Mouse (Mus musculus): ENCODE measurements at regions not wholly inside any gene's neighbourhood (a gene's known extent, or its start where the extent isn't known, plus 50 kb on each side); places are given as distances from the start of the nearest gene placed in this dataset.

DNA sequence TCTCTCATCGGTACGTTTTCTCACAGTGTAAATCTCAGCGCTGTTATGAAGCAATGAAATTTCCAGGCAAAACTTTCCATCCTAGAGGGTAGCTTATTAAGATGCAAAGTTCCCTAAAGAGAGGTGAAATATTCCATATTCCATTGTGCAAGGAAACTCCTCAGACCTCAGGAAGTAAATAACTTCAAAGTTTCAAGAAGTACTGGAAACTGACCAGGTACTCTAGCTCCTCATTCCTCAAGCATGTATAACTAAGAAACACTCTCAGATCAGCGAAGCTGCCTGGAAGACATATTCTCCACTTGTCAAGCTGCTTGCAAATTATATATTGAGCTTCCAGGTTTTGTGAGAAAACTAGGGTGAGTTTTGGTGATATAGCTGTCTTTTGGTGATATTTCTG, 279.8 kb upstream of the Mad2l1 start:
- DNase-seq, result peak; percentile 18

DNA sequence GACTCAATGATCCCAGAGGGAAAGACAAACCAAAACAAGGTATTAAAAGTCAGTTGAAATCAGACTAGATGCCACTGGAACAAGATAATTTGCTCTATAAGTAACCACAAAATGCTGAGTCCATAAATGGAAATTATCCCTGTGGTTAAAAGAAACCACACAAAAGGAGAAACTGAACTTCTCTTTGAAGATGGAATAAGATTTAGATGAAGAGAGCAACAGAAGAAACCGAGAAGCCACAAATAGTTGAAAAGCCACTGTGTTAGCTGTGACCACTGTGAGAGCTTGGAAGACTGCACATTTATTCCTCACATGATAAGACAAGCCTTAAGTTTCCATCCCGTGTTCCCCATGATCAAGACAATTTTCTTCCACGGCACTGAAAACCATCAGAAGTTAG, 271.8 kb upstream of the Mad2l1 start:
- no peak for DNase-seq

DNA sequence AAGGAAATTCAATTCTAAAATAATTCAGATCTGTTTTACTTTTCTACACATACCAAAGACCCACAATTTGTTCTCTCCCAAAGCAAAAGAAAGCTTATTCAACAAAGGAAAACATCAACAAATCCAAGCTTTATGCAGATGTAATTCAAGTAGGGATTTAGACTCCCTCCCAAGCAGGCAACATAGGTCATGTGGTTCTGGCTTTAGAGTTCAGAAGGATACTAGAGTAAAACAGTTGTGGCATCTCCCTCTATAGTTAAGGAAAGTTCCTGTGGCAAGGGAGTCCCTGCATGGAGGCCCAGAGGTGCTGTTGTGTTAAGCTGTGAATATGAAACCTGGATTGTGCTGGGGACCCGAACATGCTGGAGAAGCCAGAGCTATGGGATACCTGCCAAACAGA, 271.3 kb upstream of the Mad2l1 start:
- DNase-seq, result no peak

DNA sequence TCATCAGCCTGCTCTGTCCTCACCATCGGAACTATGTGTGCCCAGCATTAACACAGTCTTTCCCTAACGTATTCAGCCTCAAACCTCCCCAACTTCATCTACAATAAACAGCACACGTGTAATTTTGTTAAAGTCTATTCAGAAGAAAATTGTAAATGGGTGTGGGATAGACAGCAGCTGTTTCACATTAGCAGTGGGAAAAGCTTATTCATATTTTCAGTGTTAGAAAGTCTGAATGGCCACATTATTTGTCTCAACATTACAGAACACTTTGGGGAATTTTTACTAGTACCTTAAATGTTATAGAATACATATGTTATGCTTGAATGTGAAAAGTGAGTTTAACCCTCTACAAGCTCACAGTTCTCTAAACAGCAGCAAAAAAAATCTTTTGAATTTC, 266.8 kb upstream of the Mad2l1 start:
- no peak for DNase-seq

DNA sequence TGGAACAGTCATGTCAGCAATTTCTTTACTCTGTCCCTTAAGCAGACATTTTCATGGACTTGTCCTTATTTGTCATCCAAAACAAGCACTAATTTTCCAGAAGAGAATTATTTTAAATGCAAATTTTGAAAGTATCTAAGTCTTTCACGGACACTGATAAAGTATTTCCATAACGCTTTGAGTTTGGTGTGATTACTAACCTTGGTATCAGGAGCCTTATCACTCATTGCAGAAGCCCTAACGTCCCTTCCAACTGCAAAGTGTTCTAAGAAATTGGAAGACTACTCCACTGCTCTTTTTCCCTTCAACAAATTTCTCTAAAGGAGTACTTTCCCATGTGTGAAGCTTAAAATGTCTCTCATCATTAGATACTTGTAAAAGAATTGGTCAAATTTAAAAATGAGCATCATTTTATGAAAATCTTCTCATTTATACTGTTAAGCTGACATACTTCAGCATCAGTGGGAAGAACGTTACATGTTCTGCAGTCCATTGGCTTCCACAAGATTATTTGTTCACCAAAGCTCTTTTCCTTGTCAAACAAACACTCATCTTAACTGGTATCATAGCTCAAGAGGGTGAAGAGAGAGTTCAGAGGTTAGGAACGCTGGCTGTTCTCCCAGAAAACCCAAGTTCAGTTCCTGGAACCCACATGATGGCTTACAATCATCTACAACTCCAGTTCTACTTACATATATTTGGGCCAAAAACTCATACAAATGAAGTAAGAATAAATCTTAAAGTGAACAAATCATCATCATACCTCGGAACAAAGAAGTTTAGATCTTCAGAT, 263.6 kb upstream of the Mad2l1 start:
- peak; percentile 87 for DNase-seq

DNA sequence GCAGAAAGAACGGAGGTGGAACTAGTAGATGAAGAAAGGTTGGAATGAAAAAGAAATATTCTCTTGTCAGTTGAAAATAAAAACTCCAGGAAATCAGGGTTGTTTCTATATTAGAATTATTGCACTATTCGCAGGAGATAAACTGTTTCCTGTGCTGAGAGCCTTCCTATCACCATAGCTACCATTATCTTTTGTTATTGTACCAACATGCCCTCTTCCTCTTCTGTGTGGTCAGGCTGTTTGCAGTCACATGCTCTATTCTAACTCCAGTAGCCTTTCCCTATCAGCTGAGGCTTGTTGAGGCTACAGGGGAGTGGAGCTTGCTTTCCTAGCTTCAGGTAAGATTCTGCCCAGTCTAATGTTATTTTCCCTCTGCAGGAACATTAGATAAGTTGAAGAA, 263.0 kb upstream of the Mad2l1 start:
- no peak for DNase-seq

DNA sequence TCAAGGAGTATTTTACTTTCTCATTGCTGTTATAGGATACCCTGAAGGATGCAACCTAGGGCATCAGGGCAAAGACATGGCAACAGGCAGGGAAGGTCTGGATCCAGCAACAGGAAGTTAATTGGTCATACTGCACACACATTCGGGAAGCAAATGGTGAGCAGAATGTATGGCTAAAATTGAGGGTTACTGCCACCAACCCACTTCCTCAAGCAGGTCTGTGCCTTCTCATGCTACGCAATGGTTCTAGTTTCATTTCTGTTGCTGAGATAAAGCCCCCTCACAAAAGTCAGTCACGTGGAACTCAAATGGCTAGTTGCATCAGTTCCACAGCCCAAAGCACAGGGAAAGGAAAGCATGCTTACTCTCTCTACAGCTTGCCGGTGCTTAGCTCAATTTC, 260.5 kb upstream of the Mad2l1 start:
- DNase-seq, result no peak

DNA sequence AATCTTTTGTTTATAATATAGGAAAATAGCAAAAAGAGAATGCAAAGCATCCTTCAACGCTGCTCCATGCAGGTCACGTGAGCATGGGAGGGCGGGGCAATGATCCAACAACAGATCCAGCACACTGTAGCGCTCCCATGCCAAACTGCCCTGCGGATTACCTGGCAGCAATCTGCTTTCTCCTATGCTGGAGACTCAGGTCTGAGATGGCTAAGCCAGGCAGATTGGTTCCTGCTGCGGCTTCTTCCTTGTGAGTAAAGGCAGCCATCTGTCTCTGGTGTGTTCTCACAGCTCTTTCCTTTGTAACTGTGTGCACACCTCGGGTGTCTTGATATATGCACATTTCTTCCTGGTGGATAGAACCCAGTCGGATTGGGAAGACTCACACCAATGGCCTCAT, 254.5 kb upstream of the Mad2l1 start:
- no peak for DNase-seq

DNA sequence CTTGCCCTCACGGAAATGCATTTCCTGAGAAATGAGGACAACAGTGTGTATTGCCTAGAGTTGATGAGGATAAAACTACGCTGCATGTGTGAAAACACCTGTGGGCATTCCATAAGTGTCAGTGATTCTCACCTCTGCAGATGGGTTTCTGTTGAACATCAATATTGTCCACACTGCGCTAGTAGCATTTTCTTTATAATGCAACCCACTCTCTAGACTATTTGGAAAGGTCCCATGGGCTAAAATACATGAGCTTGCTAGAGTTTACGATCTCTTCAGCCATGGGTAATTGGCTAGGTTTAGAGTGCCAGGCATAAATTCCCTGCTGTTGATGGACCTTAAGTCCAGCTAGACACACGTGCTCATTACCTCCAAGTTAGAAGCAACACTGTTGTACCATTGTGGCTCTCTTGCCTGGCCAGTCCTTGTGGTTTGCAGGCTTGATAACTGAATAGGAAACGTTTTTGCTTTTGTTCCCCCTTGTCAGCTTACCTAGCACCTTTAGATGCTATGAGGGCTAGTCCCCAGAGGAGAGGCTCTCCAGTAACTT, 252.5 kb upstream of the Mad2l1 start:
- no peak for DNase-seq

DNA sequence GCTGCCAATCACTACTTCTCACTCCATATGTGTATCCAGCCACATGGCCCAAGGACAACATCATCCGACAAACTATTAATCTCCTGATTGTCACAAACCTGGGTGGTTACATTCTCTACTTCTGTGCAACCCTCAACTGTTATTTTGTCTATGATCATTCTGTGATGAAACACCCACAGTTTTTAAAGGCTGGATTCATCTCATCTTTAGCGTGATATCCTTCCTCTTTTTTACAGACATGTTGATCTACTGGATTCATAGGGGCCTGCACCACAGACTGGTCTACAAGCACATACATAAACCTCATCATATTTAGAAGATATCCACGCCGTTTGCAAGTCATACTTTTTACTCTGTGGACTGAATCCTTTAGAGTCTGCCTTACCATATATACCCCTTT, 251.7 kb upstream of the Mad2l1 start:
- DNase-seq, result no peak

DNA sequence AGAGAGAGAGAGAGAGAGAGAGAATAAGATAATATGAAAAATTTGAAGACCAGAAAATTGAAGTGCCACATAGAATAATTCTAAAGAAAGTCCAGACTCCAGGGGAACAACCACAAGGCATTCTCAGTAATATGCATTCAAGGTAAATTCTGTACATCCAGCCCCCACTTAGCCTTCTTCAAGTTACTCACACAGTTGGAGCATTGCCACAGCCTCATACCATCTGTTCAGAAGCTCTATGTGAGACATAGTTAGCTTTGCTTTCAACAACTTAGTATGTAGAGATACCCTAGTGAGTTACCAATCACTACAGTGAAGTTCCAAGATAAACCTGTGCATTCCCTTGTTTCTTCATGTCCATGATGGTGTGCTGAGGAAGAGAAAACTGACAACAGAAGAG, 247.6 kb upstream of the Mad2l1 start:
- DNase-seq, result no peak

DNA sequence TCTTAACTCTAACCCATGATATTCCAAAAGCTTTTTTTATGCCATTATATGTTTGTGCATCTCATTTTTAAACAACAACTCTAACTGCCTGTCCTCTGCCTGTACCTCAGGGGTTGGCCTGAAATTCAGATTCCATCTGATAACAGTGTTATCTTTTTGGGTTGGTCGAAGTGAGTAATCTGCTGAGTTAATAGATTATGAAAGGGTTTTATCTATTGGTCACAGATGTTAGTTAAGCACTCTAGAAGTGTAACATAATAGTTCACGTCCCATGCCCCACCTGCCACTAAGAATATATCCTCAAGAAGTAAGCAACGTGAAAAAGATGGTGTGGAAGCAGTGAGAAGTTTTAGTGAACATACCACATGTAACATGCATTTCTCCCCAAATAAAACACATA, 246.0 kb upstream of the Mad2l1 start:
- no peak for DNase-seq

DNA sequence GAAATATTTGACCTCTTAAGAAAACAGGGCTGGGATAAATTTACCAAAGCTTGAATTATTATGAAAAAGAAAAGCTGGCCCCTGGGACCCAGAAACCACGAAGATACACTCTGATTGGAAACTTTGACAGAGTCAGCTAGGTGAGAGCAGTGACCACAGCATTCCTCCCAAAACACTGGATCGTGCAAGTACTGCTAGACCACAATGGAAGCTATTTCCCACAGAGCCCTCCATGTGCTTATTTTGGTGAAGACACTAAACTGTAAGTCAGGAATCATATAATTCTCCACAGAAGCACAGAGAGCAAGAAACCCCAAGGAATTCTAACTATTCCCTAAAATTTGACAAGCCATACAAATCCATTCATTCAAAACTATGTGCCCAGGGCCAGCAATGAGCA, 243.6 kb upstream of the Mad2l1 start:
- DNase-seq, result no peak

DNA sequence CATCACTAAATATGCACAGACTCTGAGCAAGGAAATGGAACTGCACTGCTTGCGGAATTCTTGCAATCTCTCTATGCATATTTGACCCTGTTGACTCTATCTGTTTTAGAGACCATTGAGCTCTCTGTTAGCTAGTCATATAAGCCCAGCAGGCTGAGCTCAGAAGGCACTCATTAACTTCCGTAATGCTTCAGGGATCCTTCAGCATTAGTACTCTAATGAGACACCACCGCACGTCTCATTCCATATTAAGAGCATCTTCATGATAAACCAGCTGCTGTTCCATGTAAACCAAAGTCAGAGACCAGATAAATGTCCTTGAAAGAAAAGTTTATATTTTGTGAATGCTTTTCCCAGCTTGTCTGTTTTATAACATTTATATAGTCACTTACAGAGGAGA, 237.1 kb upstream of the Mad2l1 start:
- no peak for DNase-seq

DNA sequence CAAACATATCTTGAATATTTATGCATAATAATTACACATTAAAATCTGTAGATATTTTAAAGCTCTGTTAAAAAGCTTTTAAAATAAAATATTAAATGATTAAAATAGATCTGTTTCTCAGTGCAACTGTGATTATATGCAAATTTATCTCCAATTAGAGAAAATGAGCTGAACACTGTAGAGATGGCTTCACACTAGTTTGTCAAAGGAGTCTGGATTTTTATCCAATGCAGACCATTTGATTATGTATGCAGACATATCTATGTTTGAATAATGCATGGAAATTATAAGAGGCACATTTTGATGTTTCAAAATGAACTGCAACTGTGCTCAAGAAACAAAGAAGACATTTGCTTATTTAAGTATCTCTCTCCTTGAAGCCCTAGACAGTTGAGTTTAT, 235.0 kb upstream of the Mad2l1 start:
- DNase-seq, result no peak

DNA sequence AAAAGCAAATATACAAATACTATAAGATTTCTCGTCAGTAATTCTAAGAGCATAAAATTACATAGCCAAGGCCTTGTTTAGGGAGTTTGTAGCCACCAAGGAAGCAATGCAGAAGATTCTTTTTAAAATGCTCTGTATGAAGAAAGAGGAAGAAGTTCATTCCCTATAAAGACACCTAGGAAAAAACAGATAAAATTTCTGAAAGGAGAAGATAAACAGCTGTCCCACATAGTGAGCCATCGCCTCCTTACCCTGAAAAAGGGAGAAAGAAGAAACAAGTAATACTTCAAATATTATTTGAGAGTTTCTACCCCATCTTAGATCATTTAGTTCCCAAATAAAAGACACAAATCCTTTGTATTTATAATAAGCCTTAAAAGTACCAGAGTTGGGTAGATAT, 190.3 kb upstream of the Mad2l1 start:
- no peak for DNase-seq

DNA sequence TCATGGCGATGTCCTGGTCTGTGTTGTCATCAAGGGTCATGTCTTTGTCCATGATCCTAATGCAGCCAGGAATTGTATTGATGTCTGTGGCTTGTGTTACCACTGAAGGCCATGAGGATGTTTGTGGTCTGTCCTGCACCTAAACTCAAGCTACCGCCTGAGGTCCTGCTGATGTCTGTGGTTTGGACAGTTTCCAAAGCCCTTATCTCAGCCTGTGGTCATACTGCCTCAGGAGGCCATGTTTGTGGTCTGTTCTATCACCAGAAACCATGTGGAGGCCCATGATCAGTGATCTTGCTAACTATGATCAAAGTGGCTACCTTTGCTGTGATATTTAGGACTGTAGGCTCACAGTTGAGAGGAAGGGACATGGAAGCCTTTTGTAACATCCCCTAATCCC, 187.8 kb upstream of the Mad2l1 start:
- no peak for DNase-seq

DNA sequence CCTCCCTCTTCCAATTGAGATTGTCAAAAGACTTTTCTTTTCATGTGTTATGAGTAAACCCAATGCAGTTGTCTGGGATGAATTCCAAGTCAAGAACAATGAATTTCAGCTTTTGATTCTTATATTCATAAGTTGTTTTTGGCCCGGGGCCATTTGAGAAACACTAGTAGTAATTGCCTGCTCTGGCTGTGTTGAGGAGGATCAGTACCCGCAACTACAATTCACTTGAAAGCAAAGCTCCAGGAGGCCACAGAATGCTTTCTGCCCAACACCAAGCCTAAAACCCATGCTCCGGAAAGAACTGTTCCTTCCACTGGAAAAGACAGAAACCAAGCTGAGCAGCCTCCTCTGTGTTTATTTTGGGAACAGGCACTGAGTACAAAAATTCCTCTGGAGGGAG, 174.1 kb upstream of the Mad2l1 start:
- DNase-seq, result no peak

DNA sequence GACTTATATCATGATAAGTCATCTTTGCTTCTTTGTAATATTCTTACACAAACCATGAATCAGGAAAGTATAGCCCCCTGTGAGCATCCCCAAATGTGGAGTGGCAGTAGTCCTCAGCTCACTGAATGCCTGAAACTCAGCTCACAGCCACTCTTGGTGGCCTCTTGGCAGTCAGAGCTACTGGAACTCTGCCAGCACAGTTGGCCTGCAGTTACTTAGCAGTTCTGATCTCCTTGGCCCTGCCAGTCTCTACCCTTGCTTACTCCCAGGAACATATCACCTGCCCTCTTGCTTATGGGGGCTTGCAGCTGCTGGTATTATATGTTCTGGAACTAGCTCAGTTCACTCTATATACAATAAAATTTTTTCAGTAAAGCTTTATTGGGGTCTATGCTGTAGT, 167.9 kb upstream of the Mad2l1 start:
- DNase-seq, result peak; percentile 31

DNA sequence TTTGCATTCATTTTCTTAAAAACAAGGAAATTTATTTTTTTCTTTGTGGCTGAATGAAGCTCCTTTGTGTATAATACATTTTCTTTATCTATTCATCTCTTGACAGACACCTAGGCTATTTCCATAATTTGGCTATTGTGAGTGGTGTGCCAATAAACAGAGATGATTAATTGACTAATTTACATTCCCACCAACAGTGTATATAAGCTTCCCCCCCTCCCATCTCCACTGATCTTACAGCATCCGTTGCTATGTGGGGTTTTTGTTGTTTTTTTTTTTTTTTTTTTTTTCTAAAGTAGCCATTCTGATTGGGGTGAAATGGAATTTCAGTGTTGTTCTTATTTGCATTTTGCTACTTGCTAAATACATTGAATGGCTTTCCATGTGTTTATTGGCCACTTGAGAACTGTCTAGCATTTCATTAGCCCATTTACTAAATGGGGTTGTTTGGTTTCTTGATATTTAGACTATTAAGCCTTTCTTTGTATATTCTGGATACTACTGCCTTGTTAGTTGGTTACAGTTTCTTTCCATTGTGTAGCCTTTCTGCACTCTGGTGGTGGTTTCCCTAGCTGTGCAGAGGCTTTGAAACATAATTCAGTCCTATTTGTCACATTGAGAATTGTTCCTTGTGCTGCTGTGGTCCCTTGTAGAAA, 153.8 kb upstream of the Mad2l1 start:
- no peak for DNase-seq

DNA sequence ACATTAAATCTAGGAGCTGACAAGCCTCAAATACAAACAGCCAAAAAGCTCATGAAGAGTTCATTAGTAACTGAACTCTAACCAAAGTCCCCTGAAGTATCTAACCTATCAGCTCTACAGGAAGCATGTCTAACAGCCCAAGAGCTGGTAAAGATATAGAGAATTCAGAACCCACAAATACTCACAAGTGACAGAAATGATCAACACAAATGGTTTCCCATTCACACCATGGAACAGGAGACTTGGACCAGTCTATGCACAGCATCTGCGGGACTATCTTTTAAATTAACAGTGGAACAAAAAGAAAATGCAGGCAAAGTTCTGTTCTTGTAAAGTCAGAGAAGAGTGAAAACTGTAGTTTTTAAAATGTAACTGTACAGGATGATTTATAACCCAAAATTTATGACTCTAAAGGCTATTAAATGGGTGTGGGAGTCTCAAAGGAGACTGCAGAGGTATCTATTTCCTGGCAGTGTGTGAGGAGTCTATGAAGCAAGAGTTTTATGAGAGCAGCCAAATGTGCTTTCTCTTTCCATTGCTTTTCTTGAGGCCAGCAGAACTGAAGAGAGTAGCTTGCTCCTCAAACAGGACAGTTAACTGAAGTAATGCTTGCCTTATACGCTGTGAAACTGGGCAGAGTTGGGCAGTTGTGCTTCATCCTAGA, 152.7 kb upstream of the Mad2l1 start:
- DNase-seq, result no peak

DNA sequence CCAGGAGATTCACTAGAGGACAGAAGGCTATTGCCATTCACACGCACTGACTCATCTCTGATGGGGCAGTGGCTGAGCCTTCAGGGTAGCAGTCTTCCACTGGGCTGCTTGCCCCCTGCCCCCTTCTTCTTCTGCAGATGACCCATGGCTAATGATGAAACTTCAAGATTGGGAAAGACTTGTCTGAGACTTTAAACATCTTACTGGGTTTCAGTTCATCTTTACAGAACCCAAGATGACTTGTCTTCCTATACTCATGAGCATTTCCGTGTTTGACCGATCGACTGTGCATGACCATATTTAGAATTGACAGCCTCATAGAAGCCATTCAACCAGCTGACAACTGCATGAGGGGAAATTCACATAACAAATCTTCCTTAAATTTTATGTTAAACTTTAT, 140.0 kb upstream of the Mad2l1 start:
- no peak for DNase-seq

DNA sequence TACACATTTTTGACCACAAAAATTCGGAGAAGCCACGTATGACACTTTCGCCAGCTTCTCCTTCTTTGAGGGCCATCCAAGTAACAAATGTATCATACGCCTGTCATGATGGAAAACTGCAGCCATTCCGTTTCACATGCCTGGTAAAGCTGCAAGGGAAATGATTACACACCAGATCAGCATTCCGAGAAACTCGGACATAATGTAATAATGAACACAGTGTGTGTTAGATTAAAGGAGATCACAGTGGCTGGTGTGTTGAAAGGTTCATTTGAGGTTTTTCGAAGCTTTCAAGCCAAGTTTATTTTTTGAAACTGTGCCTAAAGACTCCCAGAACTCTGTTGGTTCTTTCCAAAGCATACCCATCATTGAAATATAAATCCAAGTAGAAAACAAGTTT, 137.8 kb upstream of the Mad2l1 start:
- no peak for DNase-seq

DNA sequence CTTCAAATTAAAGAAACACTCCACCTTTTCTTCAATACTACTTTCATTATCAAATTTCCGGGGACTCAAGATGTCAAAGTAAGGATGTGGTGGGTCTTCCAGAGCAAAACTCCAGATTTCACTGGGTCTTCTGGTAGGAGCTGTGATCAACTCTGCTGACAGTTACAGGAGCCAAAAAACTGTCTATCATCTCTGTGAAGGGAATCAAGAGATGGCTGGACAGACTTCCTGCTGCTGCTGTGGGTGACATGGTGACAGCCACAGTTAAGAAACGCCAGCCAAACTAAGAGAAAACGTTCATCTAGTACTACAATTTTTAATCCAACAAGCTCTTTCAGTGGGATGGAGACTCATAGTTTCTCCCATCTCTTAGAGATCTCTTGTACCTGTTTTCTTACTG, 136.5 kb upstream of the Mad2l1 start:
- DNase-seq, result no peak

Measured in lung, postnatal 10 days (tissue).